Mouse (Mus musculus) C2C12 (cell line): Measurements from ENCODE around the gene Dntt. TPM values are rescaled to one million over a fixed set of nuclear protein-coding genes. Genes with fewer than 3 reads are reported as not detected.

ENCODE experiments used
- H3K27me3 ChIP-seq: one replicate; pipeline ENCODE4 v1.6.1; 2011; ENCODE audit not compliant: control insufficient read depth, insufficient read depth, insufficient read length
- H3K36me3 ChIP-seq: one replicate; pipeline ENCODE4 v1.6.1; 2011; ENCODE audit not compliant: control insufficient read depth, insufficient read depth
- H3K4me3 ChIP-seq: one replicate; pipeline ENCODE4 v1.5.1; 2011; ENCODE audit warnings: mild to moderate bottlenecking, control low read depth; ENCODE audit not compliant: poor library complexity, insufficient read depth, severe bottlenecking
- H3K79me2 ChIP-seq: one replicate; pipeline ENCODE4 v1.6.1; 2011; ENCODE audit not compliant: control insufficient read depth, insufficient read depth
- H3K79me3 ChIP-seq: one replicate; pipeline ENCODE4 v1.6.1; 2011; ENCODE audit warnings: low read depth, control low read depth
- H3ac ChIP-seq: one replicate; pipeline ENCODE3; 2011; ENCODE audit warnings: low read depth; ENCODE audit not compliant: control insufficient read depth, insufficient read length
- CEBPB ChIP-seq: IDR thresholded peaks from one replicate; pipeline ENCODE4 v1.6.1; 2011; ENCODE audit warnings: low read depth, mild to moderate bottlenecking, control low read depth, moderate library complexity
- CTCF ChIP-seq: IDR thresholded peaks from one replicate; pipeline ENCODE4 v1.5.1; 2011; ENCODE audit not compliant: control insufficient read depth, insufficient read depth, insufficient read length
- FOSL1 ChIP-seq: IDR thresholded peaks from one replicate; pipeline ENCODE4 v1.8.0; 2011; ENCODE audit warnings: mild to moderate bottlenecking, low read length; ENCODE audit not compliant: poor library complexity, insufficient read depth, severe bottlenecking
- MAX ChIP-seq: IDR thresholded peaks from one replicate; pipeline ENCODE4 v1.6.1; 2011; ENCODE audit warnings: mild to moderate bottlenecking, control low read depth
- MYOD1 ChIP-seq: IDR thresholded peaks from one replicate; pipeline ENCODE4 v1.6.1; 2011; ENCODE audit warnings: low read depth; ENCODE audit not compliant: control insufficient read depth, insufficient read length
- MYOG ChIP-seq: IDR thresholded peaks from one replicate; pipeline ENCODE4 v1.6.1; 2011; ENCODE audit not compliant: control insufficient read depth, insufficient read length; ENCODE audit errors: extremely low read depth
- USF1 ChIP-seq: IDR thresholded peaks from one replicate; pipeline ENCODE4 v1.6.1; 2011; ENCODE audit warnings: low read depth, mild to moderate bottlenecking, control low read depth, moderate library complexity
- polyA plus RNA-seq: library from polyadenylated mRNA; unstranded; fragments of >200 nt; fragmentation: generic; extraction: Trizol; gene quantifications from one replicate; pipeline ENCODE4 v1.2.1, GENCODE M21; 2012; ENCODE audit warnings: missing spikeins

Gene Dntt
- polyA plus RNA-seq, 1 experiment = not detected

GRCm38 (mm10) chr19:41053530-41053929, 24.5 kb downstream of the Dntt start:
- no peak overlapping the region for H3ac ChIP-seq
- TF ChIP-seq MYOD1 (no peak), USF1 (no peak)
- no peaks in the 10 kb centered on the region for H3K79me3 ChIP-seq
- no peak overlapping the region for H3K4me3 ChIP-seq
- no peaks in the 10 kb centered on the region for H3K36me3 ChIP-seq
- no peaks in the 10 kb centered on the region for H3K79me2 ChIP-seq
- H3K27me3 ChIP-seq = peaks cover 5% of the 10 kb centered on the region

- H3K4me3 ChIP-seq = no peak overlapping the region
- H3K27me3 ChIP-seq = peaks cover 7% of the 10 kb centered on the region
- no peak overlapping the region for H3ac ChIP-seq
- no peak for TF ChIP-seq FOSL1
- TF ChIP-seq CTCF = no peak
- TF ChIP-seq USF1 = no peak
- no peak for TF ChIP-seq CEBPB
- no peak for TF ChIP-seq MYOG
- TF ChIP-seq MAX = no peak
- TF ChIP-seq MYOD1 = no peak
- no peaks in the 10 kb centered on the region for H3K79me3 ChIP-seq
- H3K36me3 ChIP-seq = no peaks in the 10 kb centered on the region
- H3K79me2 ChIP-seq = no peaks in the 10 kb centered on the region
Observed at GRCm38 (mm10) chr19:41054702-41055101, 25.6 kb downstream of the Dntt start.

- H3K79me3 ChIP-seq = no peaks in the 10 kb centered on the region
- peaks cover 44% of the 10 kb centered on the region for H3K27me3 ChIP-seq
- no peak overlapping the region for H3K4me3 ChIP-seq
- H3ac ChIP-seq = no peak overlapping the region
- no peaks in the 10 kb centered on the region for H3K79me2 ChIP-seq
- no peaks in the 10 kb centered on the region for H3K36me3 ChIP-seq
- peak; percentile 97 for TF ChIP-seq CTCF
- no peak for TF ChIP-seq FOSL1
- TF ChIP-seq MYOD1 = no peak
- no peak for TF ChIP-seq MYOG
Observed at GRCm38 (mm10) chr19:41071500-41071899, 42.4 kb downstream of the Dntt start.

GRCm38 (mm10) chr19:41073746-41074455, 44.8 kb downstream of the Dntt start:
- no peaks in the 10 kb centered on the region for H3K79me3 ChIP-seq
- peaks cover 41% of the 10 kb centered on the region for H3K27me3 ChIP-seq
- no peak overlapping the region for H3ac ChIP-seq
- no peaks in the 10 kb centered on the region for H3K36me3 ChIP-seq
- H3K79me2 ChIP-seq = no peaks in the 10 kb centered on the region
- no peak overlapping the region for H3K4me3 ChIP-seq
- no peak for TF ChIP-seq MYOG
- no peak for TF ChIP-seq CEBPB
- no peak for TF ChIP-seq USF1
- TF ChIP-seq MYOD1 = no peak
- TF ChIP-seq MAX = no peak
- no peak for TF ChIP-seq CTCF

GRCm38 (mm10) chr19:41076906-41077305, 47.8 kb downstream of the Dntt start, which contains the start of gene Opalin:
Gene Opalin (minus strand): TSS chr19:41077113.
- Histone ChIP-seq H3K79me2 (no peaks in the 10 kb centered on the region), H3K36me3 (no peaks in the 10 kb centered on the region), H3K27me3 (peaks cover 42% of the 10 kb centered on the region), H3K79me3 (no peaks in the 10 kb centered on the region), H3K4me3 (no peak within 1 kb of the TSS), H3ac (no peak within 1 kb of the TSS)
- TF ChIP-seq CEBPB (no peak), MAX (no peak), USF1 (no peak), CTCF (no peak), FOSL1 (no peak)

GRCm38 (mm10) chr19:41081589-41081988, 52.5 kb downstream of the Dntt start:
- no peaks in the 10 kb centered on the region for H3K36me3 ChIP-seq
- TF ChIP-seq CEBPB (no peak), FOSL1 (no peak)
- H3K4me3 ChIP-seq = no peak overlapping the region
- H3K27me3 ChIP-seq = peaks cover 61% of the 10 kb centered on the region
- H3ac ChIP-seq = no peak overlapping the region
- H3K79me3 ChIP-seq = no peaks in the 10 kb centered on the region
- H3K79me2 ChIP-seq = no peaks in the 10 kb centered on the region
